Mouse (Mus musculus): ENCODE measurements around the gene Agbl2. TPM values are rescaled to one million over a fixed set of nuclear protein-coding genes. Genes with fewer than 3 reads are reported as not detected.

Gene Agbl2
- total and polyA plus RNA-seq, 2 experiments from 2014 or later: 0.98 to 1.4 TPM

DNA sequence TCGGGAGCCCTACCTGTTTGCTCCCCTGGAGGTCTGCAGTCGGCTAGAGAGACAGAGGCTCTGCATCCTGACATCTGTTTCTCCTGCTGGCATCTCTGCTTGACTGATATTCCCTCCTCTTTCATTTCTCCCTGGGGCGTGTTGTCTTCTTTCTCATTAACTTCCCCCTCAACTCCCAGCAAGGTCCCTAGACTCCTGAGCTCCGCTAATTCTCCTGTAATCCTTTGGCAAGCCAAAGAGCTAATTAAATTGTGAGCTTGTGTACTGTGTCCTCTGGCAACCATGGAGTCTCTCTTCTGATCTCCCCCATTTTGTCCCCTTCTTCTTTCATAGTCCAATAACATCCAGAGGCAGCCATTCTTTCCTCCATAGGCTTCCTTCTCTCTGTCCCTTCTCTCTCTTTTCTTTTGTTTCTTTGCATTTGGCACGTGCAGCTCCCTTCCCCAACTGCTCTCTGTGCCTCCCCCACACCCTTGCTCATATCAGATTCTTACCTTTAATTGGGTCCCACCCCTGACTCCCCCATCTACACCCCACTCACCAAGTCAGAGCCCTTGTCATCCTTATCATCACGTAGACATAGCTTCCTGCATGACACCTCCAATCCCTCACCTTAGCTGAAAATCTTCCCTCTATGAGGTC is 97.7 kb downstream of the Agbl2 start:
- TF ChIP-seq EP300 (IDR thresholded peaks at IDR 0.05; ENCODE audit: low read depth): no peak
- TF ChIP-seq CTCF (IDR thresholded peaks at IDR 0.05; ENCODE audit: low read depth): no peak
- 49% methylated on average over 6 of the region's 6 CpGs for WGBS
- Histone ChIP-seq H3K4me1 (ENCODE audit: control insufficient read depth, insufficient read depth) (peaks cover 10% of the 10 kb centered on the region), H3K36me3 (replicated peaks; ENCODE audit: control insufficient read depth, insufficient read depth, low read length) (no peaks in the 10 kb centered on the region), H3K27ac (ENCODE audit: low read depth) (no peak overlapping the region), H3K4me2 (ENCODE audit: low read depth, low read length) (no peak overlapping the region), H3K9me3 (replicated peaks; ENCODE audit: control insufficient read depth, low read length) (no peaks in the 10 kb centered on the region), H3K4me3 (ENCODE audit: low read depth, low read length) (no peak overlapping the region), H3K27me3 (ENCODE audit: control insufficient read depth, insufficient read depth, low read length) (peaks cover 8% of the 10 kb centered on the region; the same call in 1 of the 2 replicates), H3K9ac (replicated peaks; ENCODE audit: low read depth, low read length) (no peak overlapping the region)
- ATAC-seq (ENCODE audit: insufficient read depth, low read depth) (no peak), DNase-seq (ENCODE audit: low spot score) (no peak)

DNA sequence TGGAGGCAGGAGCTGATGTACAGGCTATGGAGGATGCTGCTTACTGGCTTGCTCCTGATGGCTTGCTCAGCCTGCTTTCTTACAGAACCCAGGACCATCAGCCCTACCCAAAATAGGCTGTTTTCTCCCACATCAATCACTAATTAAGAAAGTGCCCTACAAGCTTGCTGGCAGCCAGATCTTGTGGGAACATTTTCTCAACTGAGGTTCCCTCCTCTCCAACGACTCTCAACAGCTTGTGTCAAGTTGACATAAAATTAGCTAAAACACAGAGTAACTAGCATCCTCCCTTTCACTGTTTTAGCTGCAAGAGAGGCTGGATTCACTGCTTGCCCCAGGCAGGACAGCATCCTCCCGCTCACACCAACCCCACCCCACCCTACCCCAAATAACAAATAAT is 99.3 kb downstream of the Agbl2 start:
- no peak overlapping the region for H3K9ac ChIP-seq (replicated peaks; ENCODE audit: low read depth, low read length)
- H3K27me3 ChIP-seq (ENCODE audit: control insufficient read depth, insufficient read depth, low read length): peaks cover 24% of the 10 kb centered on the region; the same call in 1 of the 2 replicates
- H3K27ac ChIP-seq (ENCODE audit: low read depth): no peak overlapping the region
- DNase-seq (ENCODE audit: low spot score) (no peak), ATAC-seq (ENCODE audit: insufficient read depth, low read depth) (no peak)
- H3K36me3 ChIP-seq (replicated peaks; ENCODE audit: control insufficient read depth, insufficient read depth, low read length): no peaks in the 10 kb centered on the region
- no peaks in the 10 kb centered on the region for H3K9me3 ChIP-seq (replicated peaks; ENCODE audit: control insufficient read depth, low read length)
- TF ChIP-seq CTCF (IDR thresholded peaks at IDR 0.05; ENCODE audit: low read depth) (no peak), EP300 (IDR thresholded peaks at IDR 0.05; ENCODE audit: low read depth) (no peak)
- peaks cover 16% of the 10 kb centered on the region for H3K4me1 ChIP-seq (ENCODE audit: control insufficient read depth, insufficient read depth)
- WGBS: 79% methylated on average over 2 of the region's 2 CpGs
- H3K4me2 ChIP-seq (ENCODE audit: low read depth, low read length): no peak overlapping the region
- no peak overlapping the region for H3K4me3 ChIP-seq (ENCODE audit: low read depth, low read length)

Other genes starting within 250 kb of the Agbl2 start
- 5.6 and 6.8 TPM in 2 replicates for gene Ptprj, start 202.1 kb upstream of the Agbl2 start, total RNA-seq (2014; rRNA removed; ENCODE audit: low replicate concordance)
- gene Ptprj, start 202.1 kb upstream of the Agbl2 start, polyA plus RNA-seq (2015; fragmentation: Nextera tagmentation; extraction: Ambion mirVana): 0.56 and 0.58 TPM in 2 replicates
- 13.4 and 13.6 TPM in 2 replicates for gene Nup160, start 105.5 kb upstream of the Agbl2 start, total RNA-seq (2014; rRNA removed; ENCODE audit: low replicate concordance)
- 8.3 and 9.7 TPM in 2 replicates for gene Nup160, start 105.5 kb upstream of the Agbl2 start, polyA plus RNA-seq (2015; fragmentation: Nextera tagmentation; extraction: Ambion mirVana)
- gene Fnbp4, start 37.4 kb upstream of the Agbl2 start, total RNA-seq (2014; rRNA removed; ENCODE audit: low replicate concordance): 20.9 and 39.0 TPM in 2 replicates
- 19.3 and 23.8 TPM in 2 replicates for gene Fnbp4, start 37.4 kb upstream of the Agbl2 start, polyA plus RNA-seq (2015; fragmentation: Nextera tagmentation; extraction: Ambion mirVana)
- gene Mtch2, start 64.4 kb downstream of the Agbl2 start, total RNA-seq (2014; rRNA removed; ENCODE audit: low replicate concordance): 181 and 206 TPM in 2 replicates
- gene Mtch2, start 64.4 kb downstream of the Agbl2 start, polyA plus RNA-seq (2015; fragmentation: Nextera tagmentation; extraction: Ambion mirVana): 246 and 266 TPM in 2 replicates
- gene C1qtnf4, start 103.1 kb downstream of the Agbl2 start, total RNA-seq (2014; rRNA removed; ENCODE audit: low replicate concordance): 15.5 and 18.7 TPM in 2 replicates
- 23.7 and 28.1 TPM in 2 replicates for gene C1qtnf4, start 103.1 kb downstream of the Agbl2 start, polyA plus RNA-seq (2015; fragmentation: Nextera tagmentation; extraction: Ambion mirVana)
- gene Kbtbd4, start 122.0 kb downstream of the Agbl2 start, total RNA-seq (2014; rRNA removed; ENCODE audit: low replicate concordance): 19.5 and 28.3 TPM in 2 replicates
- gene Kbtbd4, start 122.0 kb downstream of the Agbl2 start, polyA plus RNA-seq (2015; fragmentation: Nextera tagmentation; extraction: Ambion mirVana): 16.4 and 17.8 TPM in 2 replicates
- gene Ndufs3, start 122.1 kb downstream of the Agbl2 start, total RNA-seq (2014; rRNA removed; ENCODE audit: low replicate concordance): 556 and 596 TPM in 2 replicates
- 620 and 652 TPM in 2 replicates for gene Ndufs3, start 122.1 kb downstream of the Agbl2 start, polyA plus RNA-seq (2015; fragmentation: Nextera tagmentation; extraction: Ambion mirVana)
- gene Celf1, start 157.7 kb downstream of the Agbl2 start, total RNA-seq (2014; rRNA removed; ENCODE audit: low replicate concordance): 85.6 and 113 TPM in 2 replicates
- 63.9 and 72.6 TPM in 2 replicates for gene Celf1, start 157.7 kb downstream of the Agbl2 start, polyA plus RNA-seq (2015; fragmentation: Nextera tagmentation; extraction: Ambion mirVana)